Mouse (Mus musculus): Measurements from ENCODE around the gene Tmem62. TPM values are rescaled to one million over a fixed set of nuclear protein-coding genes. Genes with fewer than 3 reads are reported as not detected.

Tmem62 gene
- polyA plus RNA-seq, 1 experiment from 2014 or later = 9.9 TPM

GRCm38 (mm10) chr2:121054060-121054459 lies 77.2 kb downstream of the Tmem62 start:
- no peaks in the 10 kb centered on the region for H3K36me3 ChIP-seq (ENCODE audit: control insufficient read depth, insufficient read depth, low read length)

GRCm38 (mm10) chr2:121055915-121056314 lies 79.1 kb downstream of the Tmem62 start:
- Histone ChIP-seq H3K9me3 (ENCODE audit: control insufficient read depth, low read length) (no peaks in the 10 kb centered on the region), H3K36me3 (ENCODE audit: control insufficient read depth, insufficient read depth, low read length) (no peaks in the 10 kb centered on the region), H3K4me3 (ENCODE audit: low read depth, low read length) (no peak overlapping the region), H3K27ac (replicated peaks) (no peak overlapping the region), H3K27me3 (ENCODE audit: control insufficient read depth, insufficient read depth, low read length) (no peaks in the 10 kb centered on the region), H3K9ac (ENCODE audit: low read length) (no peak overlapping the region), H3K4me2 (replicated peaks; ENCODE audit: low read depth) (no peak overlapping the region), H3K4me1 (replicated peaks; ENCODE audit: control insufficient read depth, insufficient read depth) (no peaks in the 10 kb centered on the region)
- WGBS = 76% methylated on average over 6 of the region's 6 CpGs
- ATAC-seq (ENCODE audit: low FRiP score, low TSS enrichment) (0 out of 2 replicates have a peak, but pooled peaks have one; percentile 18), DNase-seq (ENCODE audit: low spot score) (no peak)
- TF ChIP-seq EP300 (optimal IDR thresholded peaks at IDR 0.05) = no peak
- no peak for TF ChIP-seq CTCF (IDR thresholded peaks at IDR 0.05; ENCODE audit: low read depth)

More at GRCm38 (mm10) chr2:121054060-121054459, 77.2 kb downstream of the Tmem62 start:
- Histone ChIP-seq H3K4me1 (replicated peaks; ENCODE audit: control insufficient read depth, insufficient read depth) (no peaks in the 10 kb centered on the region), H3K4me2 (replicated peaks; ENCODE audit: low read depth) (no peak overlapping the region), H3K4me3 (ENCODE audit: low read depth, low read length) (no peak overlapping the region), H3K9ac (ENCODE audit: low read length) (no peak overlapping the region), H3K27ac (replicated peaks) (no peak overlapping the region), H3K27me3 (ENCODE audit: control insufficient read depth, insufficient read depth, low read length) (no peaks in the 10 kb centered on the region), H3K9me3 (ENCODE audit: control insufficient read depth, low read length) (no peaks in the 10 kb centered on the region)
- no peak for ATAC-seq (ENCODE audit: low FRiP score, low TSS enrichment)
- DNase-seq (ENCODE audit: low spot score) = no peak
- no peak for TF ChIP-seq EP300 (optimal IDR thresholded peaks at IDR 0.05)
- TF ChIP-seq CTCF (IDR thresholded peaks at IDR 0.05; ENCODE audit: low read depth) = no peak
- 48% methylated on average over 2 of the region's 2 CpGs for WGBS

Small RNAs within 50 kb of the gene (microRNA-seq; reads per million reads assigned to microRNA genes)
- not detected for gene Gm44325

Other genes starting within 250 kb of the Tmem62 start
- 2.4 and 2.5 TPM in 2 replicates for gene Cdan1, start 126.9 kb upstream of the Tmem62 start, polyA plus RNA-seq (2015; fragmentation: Nextera tagmentation; extraction: Ambion mirVana)
- gene Ttbk2, start 126.4 kb upstream of the Tmem62 start, polyA plus RNA-seq (2015; fragmentation: Nextera tagmentation; extraction: Ambion mirVana) = 0.95 and 1.2 TPM in 2 replicates
- 8.5 and 8.9 TPM in 2 replicates for gene Ubr1, start 6.3 kb upstream of the Tmem62 start, polyA plus RNA-seq (2015; fragmentation: Nextera tagmentation; extraction: Ambion mirVana)
- gene Ccndbp1, start 31.4 kb downstream of the Tmem62 start, polyA plus RNA-seq (2015; fragmentation: Nextera tagmentation; extraction: Ambion mirVana) = 31.1 and 33.6 TPM in 2 replicates
- 0.22 and 0.23 TPM in 2 replicates for gene Epb42, start 60.1 kb downstream of the Tmem62 start, polyA plus RNA-seq (2015; fragmentation: Nextera tagmentation; extraction: Ambion mirVana)
- gene Tgm5, start 108.8 kb downstream of the Tmem62 start, polyA plus RNA-seq (2015; fragmentation: Nextera tagmentation; extraction: Ambion mirVana) = 1.8 and 2.7 TPM in 2 replicates
- gene Tgm7, start 132.8 kb downstream of the Tmem62 start, polyA plus RNA-seq (2015; fragmentation: Nextera tagmentation; extraction: Ambion mirVana) = not detected in 2 replicates
- 9.6 and 9.7 TPM in 2 replicates for gene Adal, start 163.4 kb downstream of the Tmem62 start, polyA plus RNA-seq (2015; fragmentation: Nextera tagmentation; extraction: Ambion mirVana)
- gene Lcmt2, start 163.6 kb downstream of the Tmem62 start, polyA plus RNA-seq (2015; fragmentation: Nextera tagmentation; extraction: Ambion mirVana) = 12.6 and 14.9 TPM in 2 replicates
- gene Tubgcp4, start 193.6 kb downstream of the Tmem62 start, polyA plus RNA-seq (2015; fragmentation: Nextera tagmentation; extraction: Ambion mirVana) = 14.2 and 15.4 TPM in 2 replicates
- gene Zscan29, start 194.1 kb downstream of the Tmem62 start, polyA plus RNA-seq (2015; fragmentation: Nextera tagmentation; extraction: Ambion mirVana) = 5.5 and 5.8 TPM in 2 replicates